Mouse (Mus musculus) small intestine, adult 2 months (tissue): ENCODE measurements at regions not wholly inside any gene's neighbourhood (a gene's known extent, or its start where the extent isn't known, plus 50 kb on each side); places are given as distances from the start of the nearest gene placed in this dataset.

ENCODE experiments used
- H3K27ac ChIP-seq: fragments of 200-500 bp; 2 replicates; pipeline ENCODE4 v1.5.1; 2012; ENCODE audit warnings: low read depth, low read length, control low read depth, inconsistent platforms; ENCODE audit not compliant: insufficient read depth
- H3K27me3 ChIP-seq: fragments of 200-500 bp; 2 replicates; pipeline ENCODE4 v1.6.1; 2012; ENCODE audit warnings: mild to moderate bottlenecking, moderate library complexity, low read length, inconsistent platforms; ENCODE audit not compliant: control insufficient read depth, insufficient read depth
- H3K36me3 ChIP-seq: fragments of 200-500 bp; 2 replicates; pipeline ENCODE4 v1.6.1; 2012; ENCODE audit warnings: mild to moderate bottlenecking, low read length, control low read depth, inconsistent platforms; ENCODE audit not compliant: control insufficient read depth, insufficient read depth
- H3K4me1 ChIP-seq: fragments of 200-500 bp; 2 replicates; pipeline ENCODE4 v1.6.1; 2012; ENCODE audit warnings: low read length, inconsistent platforms, mixed read lengths; ENCODE audit not compliant: control insufficient read depth, insufficient read depth, insufficient read length
- H3K4me3 ChIP-seq: fragments of 200-500 bp; 2 replicates; pipeline ENCODE4 v1.5.1; 2012; ENCODE audit warnings: low read depth, mild to moderate bottlenecking, control low read depth, inconsistent platforms, low read length, moderate library complexity
- CTCF ChIP-seq: fragments of 200-500 bp; IDR thresholded peaks from 2 replicates; pipeline ENCODE4 v1.5.1; 2012; ENCODE audit warnings: low read depth, mild to moderate bottlenecking, control low read depth, inconsistent platforms, low read length, moderate library complexity, mixed read lengths; ENCODE audit not compliant: insufficient replicate concordance, insufficient read length; ENCODE audit errors: extremely low read depth
- POLR2A ChIP-seq: fragments of 200-500 bp; IDR thresholded peaks from 2 replicates; pipeline ENCODE4 v1.6.1; 2012; ENCODE audit warnings: low read depth, mild to moderate bottlenecking, control low read depth, inconsistent platforms, low read length, moderate library complexity
- WGBS: fragments of 180-500 bp; shearing (Covaris S2); methylation state at CpG from one replicate; pipeline ENCODE4 v1.1.7; 2018; 5-methylcytosine and 5-hydroxymethylcytosine counted together

DNA sequence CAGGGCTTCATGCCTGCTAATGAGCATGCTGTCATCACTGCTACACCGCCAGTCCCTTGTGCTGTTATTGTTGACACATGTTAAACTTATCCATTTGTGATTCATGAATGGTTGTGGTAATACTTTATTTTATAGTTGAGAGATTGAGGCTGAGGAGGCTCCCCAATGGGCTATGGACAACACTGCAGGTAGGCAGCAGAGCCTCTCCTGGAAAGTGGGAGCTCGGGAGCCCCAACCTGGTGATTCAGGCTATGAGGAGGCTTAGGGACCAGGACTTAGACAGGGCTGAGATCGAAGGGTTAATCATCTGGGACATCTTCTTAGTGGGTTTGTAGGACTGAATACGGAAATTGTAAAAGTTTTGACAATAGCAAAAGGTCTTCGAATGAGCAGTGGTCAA lies 307.4 kb downstream of the Etnk1 start:
- 90% methylated on average over 5 of the region's 5 CpGs for WGBS

DNA sequence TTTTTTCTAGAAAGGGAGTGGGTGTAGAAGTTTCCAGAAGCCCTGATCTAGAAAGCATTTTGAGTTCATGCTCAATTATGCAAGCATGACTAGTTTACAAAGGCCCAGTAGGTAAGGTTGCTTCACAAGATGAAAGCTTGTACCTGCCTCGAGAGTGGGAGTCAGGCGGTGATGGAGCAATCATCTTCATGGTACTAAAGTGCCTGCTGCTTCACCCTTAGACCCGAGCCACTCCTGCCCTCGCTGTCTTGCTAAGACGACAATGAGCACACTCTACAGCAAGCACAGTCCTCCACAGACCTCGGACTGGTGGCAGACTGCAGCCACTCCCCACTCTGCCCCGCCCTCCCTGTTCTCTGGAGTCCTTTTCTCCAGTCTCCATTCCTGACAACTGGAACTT lies 308.3 kb downstream of the Etnk1 start:
- Histone ChIP-seq H3K4me3 (no peak overlapping the region), H3K27me3 (no peaks in the 10 kb centered on the region), H3K27ac (no peak overlapping the region), H3K4me1 (no peaks in the 10 kb centered on the region), H3K36me3 (no peaks in the 10 kb centered on the region)
- TF ChIP-seq POLR2A: no peak
- no peak for TF ChIP-seq CTCF
- 37% methylated on average over 7 of the region's 7 CpGs for WGBS

More for the DNA sequence above, 307.4 kb downstream of the Etnk1 start:
- H3K4me1 ChIP-seq: no peaks in the 10 kb centered on the region
- H3K36me3 ChIP-seq: no peaks in the 10 kb centered on the region
- H3K27ac ChIP-seq: no peak overlapping the region
- H3K4me3 ChIP-seq: no peak overlapping the region
- no peaks in the 10 kb centered on the region for H3K27me3 ChIP-seq
- TF ChIP-seq CTCF (no peak), POLR2A (no peak)

DNA sequence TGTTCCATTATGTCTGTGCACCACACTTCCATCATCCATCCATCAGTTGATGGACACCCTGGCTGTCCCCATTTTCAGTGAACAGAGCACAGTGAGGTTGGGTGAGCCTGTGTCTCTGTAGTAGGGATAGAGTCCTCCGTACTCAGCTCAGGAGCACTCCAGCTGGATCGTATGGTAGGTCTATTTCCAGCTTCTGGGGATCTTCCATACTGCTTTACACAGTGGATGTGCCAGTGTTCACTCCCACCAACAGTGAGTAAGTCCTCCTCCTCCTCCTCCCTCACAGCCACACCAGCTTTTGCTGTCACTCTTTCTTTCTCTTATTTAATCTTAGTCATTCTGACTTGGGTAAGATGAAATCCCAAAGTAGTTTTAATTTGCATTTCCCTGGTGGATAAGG lies 310.4 kb downstream of the Etnk1 start:
- Histone ChIP-seq H3K27me3 (no peaks in the 10 kb centered on the region), H3K4me1 (no peaks in the 10 kb centered on the region), H3K27ac (no peak overlapping the region), H3K4me3 (no peak overlapping the region), H3K36me3 (no peaks in the 10 kb centered on the region)
- 93% methylated on average over 2 of the region's 2 CpGs for WGBS
- TF ChIP-seq POLR2A (no peak), CTCF (no peak)

DNA sequence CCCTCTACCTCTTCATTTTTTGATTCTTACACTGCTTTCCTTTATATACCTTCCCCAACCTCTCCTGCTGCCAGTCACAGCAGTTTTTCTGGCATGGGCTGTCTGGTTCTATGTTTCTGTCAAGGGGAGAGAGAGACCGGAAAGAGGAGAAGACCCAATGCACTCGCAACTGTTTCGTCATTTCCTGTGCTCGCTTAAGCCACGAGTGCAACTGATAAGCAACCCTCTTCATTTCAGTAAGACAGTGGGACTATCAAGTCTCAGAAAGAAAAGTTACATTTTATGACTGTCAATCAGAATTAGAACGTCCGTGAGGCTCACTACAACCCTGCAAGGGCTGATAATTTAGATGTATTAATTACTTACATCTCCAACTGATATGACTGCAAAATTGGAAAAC lies 312.2 kb downstream of the Etnk1 start:
- H3K36me3 ChIP-seq: no peaks in the 10 kb centered on the region
- no peaks in the 10 kb centered on the region for H3K27me3 ChIP-seq
- H3K4me3 ChIP-seq: no peak overlapping the region
- H3K4me1 ChIP-seq: no peaks in the 10 kb centered on the region
- TF ChIP-seq CTCF (no peak), POLR2A (no peak)
- 29% methylated on average over 7 of the region's 7 CpGs for WGBS
- no peak overlapping the region for H3K27ac ChIP-seq

DNA sequence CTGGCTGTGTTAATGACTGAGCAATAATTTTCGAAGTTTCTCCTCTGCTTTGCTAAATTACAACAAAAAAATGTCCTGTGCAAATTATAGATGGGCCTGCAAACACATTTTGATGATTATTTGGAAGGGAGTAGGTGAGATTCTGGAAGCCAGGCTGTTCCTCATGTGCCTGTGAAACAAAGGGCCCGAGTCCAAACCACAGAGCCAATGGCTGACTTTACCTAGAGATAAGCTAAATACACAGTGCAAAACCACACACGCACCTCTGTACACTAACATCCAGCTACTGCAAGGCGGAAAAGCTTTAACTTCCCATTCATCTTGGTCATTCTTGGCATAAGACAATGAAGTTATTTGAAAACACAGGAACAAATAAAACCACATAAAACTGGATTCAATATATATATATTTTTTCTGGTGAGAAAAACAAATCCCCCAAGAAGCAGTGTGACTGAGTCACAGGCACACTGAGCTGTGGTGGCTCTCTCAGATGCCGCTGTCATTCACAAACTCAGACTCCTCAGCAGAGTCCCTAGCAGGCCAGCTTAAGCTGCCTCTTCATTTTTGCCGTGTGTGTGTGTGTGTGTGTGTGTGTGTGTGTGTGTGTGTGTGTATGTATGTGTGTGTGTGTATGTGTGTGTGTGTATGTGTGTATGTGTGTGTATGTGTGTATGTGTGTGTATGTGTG lies 312.8 kb downstream of the Etnk1 start:
- H3K27ac ChIP-seq: no peak overlapping the region
- TF ChIP-seq POLR2A (no peak), CTCF (no peak)
- H3K27me3 ChIP-seq: no peaks in the 10 kb centered on the region
- no peaks in the 10 kb centered on the region for H3K36me3 ChIP-seq
- H3K4me1 ChIP-seq: no peaks in the 10 kb centered on the region
- no peak overlapping the region for H3K4me3 ChIP-seq
- WGBS: 36% methylated on average over 6 of the region's 6 CpGs

DNA sequence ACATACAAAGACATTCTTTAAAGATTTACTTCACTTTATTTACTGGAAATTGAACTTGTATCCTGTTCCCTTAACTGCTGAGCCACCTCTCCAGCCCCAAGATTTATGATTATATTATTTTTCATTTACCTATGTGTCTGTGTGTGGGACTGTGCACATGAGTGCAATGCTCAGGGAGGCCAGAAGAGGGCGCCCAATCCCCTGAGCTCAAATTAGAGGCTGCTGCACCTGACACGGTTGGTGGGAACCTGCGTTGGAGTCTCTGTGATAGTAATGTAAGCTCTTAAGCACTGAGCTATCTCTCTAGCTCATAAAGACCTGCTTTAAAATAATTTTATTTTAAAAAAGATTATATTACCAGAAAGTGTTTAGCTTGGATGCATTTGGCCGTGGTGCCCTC lies 315.3 kb downstream of the Etnk1 start:
- no peaks in the 10 kb centered on the region for H3K36me3 ChIP-seq
- 83% methylated on average over 4 of the region's 4 CpGs for WGBS
- H3K27ac ChIP-seq: no peak overlapping the region
- no peaks in the 10 kb centered on the region for H3K27me3 ChIP-seq
- TF ChIP-seq POLR2A (no peak), CTCF (peak; percentile 41; the same call in 1 of the 2 replicates)
- H3K4me3 ChIP-seq: no peak overlapping the region
- no peaks in the 10 kb centered on the region for H3K4me1 ChIP-seq

DNA sequence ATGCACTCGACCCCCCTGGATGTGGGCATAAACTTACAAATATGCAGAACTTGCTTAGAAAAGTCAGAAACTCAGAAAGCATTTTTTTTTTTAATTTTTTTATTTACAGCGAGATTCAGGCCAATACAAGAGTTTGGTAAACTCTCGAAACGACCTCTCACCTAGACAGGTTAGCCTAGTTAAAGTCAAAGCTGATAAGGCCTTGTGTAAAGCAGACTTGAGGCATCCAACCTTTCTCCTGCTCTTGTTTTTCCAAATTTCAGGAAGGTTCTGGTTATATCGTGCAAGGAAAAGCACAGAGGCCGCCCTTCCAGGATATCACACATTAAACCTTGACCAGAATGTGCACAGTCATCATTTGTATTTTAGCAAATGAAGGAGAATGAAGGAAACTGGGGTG lies 315.8 kb downstream of the Etnk1 start:
- no peak overlapping the region for H3K27ac ChIP-seq
- WGBS: 86% methylated on average over 6 of the region's 6 CpGs
- H3K36me3 ChIP-seq: no peaks in the 10 kb centered on the region
- no peaks in the 10 kb centered on the region for H3K27me3 ChIP-seq
- H3K4me3 ChIP-seq: no peak overlapping the region
- H3K4me1 ChIP-seq: no peaks in the 10 kb centered on the region
- TF ChIP-seq POLR2A: no peak
- TF ChIP-seq CTCF: no peak
